Mouse (Mus musculus): Measurements from ENCODE around the gene Tbc1d10c.
"Not testable (repeated sequence)": the region's sequence is repeated elsewhere in the genome, so short reads cannot be mapped to it uniquely, and the experiment has no call there.

Tbc1d10c gene

GRCm38 (mm10) chr19:4143759-4144268 is 47.3 kb downstream of the Tbc1d10c start, which contains the start of gene Cabp4:
TSS of gene Cabp4 (minus strand) at chr19:4144033.
- no peak for DNase-seq (ENCODE audit: low spot score)

- DNase-seq (ENCODE audit: low spot score): no peak
These were observed 48.5 kb downstream of the Tbc1d10c start for GRCm38 (mm10) chr19:4142416-4143173.

GRCm38 (mm10) chr19:4140147-4140546 is 50.9 kb downstream of the Tbc1d10c start:
- DNase-seq (ENCODE audit: low spot score): no peak

- DNase-seq (ENCODE audit: low spot score): no peak
These were observed 51.6 kb downstream of the Tbc1d10c start, which contains the start of gene Gpr152 for GRCm38 (mm10) chr19:4139446-4139845. TSS of gene Gpr152 (plus strand) at chr19:4139787.

- DNase-seq (ENCODE audit: low spot score): no peak
These were observed 53.2 kb downstream of the Tbc1d10c start for GRCm38 (mm10) chr19:4137913-4138312.

- no peak for DNase-seq (ENCODE audit: low spot score)
These were observed 54.6 kb downstream of the Tbc1d10c start for GRCm38 (mm10) chr19:4136463-4136862.

- DNase-seq (ENCODE audit: low spot score): not testable (repeated sequence)
These were observed 55.1 kb downstream of the Tbc1d10c start for GRCm38 (mm10) chr19:4135963-4136345.

GRCm38 (mm10) chr19:4135229-4135962 is 55.7 kb downstream of the Tbc1d10c start:
- not testable (repeated sequence) for DNase-seq (ENCODE audit: low spot score)

GRCm38 (mm10) chr19:4134354-4134753 is 56.7 kb downstream of the Tbc1d10c start:
- DNase-seq (ENCODE audit: low spot score): no peak
